Mouse (Mus musculus) kidney, adult 8-10 months (tissue): ENCODE measurements around the gene Coa3.

ENCODE experiments used
- DNase-seq, 2 experiments: peaks; one replicate each; pipeline ENCODE4 v3.0.0; 2022

Gene Coa3

DNA sequence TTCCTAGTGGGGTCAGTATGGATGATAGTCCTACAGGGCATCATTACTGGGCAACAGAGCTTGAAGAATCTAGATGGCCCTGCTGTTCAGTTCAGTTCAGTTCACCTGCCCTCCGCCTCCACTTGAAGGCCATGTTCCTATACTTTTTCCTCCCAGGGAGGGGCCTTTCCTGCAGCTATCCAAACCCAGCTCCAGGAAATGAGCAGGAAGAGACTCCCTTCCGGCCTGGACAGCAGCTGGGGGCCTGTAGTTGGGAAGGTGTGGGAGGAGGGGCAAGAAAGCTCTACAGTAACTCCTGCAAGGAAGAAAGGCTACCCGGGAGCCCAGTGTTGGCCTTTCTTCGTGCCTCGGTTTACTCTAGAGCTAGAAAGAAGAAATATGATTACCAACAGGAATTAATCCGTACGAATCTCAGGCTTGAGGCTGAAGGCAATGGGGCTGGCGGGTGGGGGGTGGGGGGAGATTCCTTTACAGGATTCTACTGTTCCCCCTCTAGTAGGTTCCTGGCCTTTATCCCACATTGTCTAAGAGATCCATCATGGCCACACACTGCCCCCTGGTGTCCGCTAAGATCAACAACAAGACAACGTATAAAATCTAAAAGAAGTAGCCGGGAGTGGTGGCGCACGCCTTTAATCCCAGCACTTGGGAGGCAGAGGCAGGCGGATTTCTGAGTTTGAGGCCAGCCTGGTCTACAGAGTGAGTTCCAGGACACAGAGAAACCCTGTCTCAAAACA lies 30.5 kb downstream of the Coa3 start:
- DNase-seq = peak; percentile 61 to 79

DNA sequence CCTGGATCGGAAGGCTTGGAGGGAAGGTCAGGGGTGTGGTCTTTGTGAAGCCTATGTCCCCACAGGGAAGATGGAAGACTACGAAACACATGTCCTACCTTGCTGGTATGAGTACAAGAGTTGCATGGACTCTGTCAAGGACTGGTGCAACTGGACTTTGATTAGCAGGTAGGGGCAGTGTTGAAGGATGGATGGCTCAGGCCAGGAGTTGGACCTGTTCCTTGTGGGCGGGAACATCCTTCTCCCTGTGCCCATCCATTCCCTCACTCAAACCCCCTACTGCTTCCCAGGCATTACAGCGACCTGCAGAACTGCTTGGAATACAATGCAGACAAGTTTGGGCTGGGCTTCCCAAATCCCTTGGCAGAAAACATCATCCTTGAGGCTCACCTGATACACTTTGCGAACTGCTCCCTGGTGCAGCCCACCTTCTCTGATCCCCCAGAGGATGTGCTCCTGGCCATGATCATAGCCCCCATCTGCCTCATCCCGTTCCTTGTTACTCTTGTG lies 31.3 kb downstream of the Coa3 start:
- peak; percentile 61 to 64 for DNase-seq

DNA sequence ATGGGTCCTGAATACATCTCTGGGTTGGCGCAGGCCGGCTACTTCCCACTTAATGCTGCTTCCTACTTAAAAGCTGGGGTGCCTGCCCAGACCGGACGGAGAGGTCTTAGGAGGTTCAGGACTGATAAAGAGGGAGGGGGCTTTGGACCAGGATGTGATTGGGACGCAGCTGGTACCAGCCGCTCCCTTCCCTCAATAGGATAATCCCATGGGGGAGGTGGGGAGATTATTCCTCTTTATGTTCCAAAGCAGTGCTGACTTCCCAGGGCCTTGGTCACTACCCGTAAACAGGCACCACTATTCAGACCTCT lies 32.3 kb downstream of the Coa3 start:
- no peak for DNase-seq

DNA sequence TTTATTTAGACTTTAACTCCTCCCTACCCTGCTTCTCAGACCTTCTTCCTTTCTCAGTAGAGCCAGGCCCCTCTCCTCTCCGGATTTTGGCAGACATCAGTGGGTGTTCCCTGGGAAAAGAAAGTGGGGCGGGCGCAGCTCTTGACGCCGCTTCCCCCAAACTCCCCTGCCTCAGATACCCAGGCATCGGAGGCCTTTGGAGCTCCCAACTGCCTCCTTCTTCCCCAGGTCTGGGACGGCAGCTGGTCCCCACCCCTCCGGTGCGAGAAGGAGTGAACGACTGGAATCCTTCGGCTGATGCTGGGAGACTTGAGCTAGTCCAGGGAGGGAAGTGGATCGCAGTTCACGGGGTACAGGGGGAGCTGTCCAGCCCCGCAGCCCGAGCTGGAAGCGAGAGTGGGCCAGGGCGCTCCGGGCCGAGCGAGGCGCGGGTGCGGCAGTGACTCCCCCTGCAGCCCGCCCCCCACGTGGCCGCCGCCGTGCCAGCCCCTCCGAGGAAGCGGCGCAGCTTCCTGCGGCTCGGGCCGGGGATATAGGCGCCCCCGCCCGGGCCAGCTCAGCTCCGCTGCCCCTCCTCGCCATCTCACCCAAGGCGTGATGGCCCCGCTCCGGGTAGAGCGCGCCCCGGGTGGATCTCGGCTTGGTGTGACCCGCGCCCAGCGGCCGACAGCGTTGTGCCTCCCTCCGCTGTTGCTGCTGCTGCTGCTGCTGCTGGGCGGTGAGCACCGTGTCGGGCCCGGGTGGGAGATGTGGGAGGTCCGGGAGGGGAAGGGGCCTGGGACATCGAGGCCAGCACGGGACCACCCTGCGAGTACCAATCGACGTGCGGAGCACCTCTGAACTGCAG lies 32.8 kb downstream of the Coa3 start, which contains the start of gene Ramp2:
TSS of gene Ramp2 (plus strand) at position 174 of the 847 bp plus-strand sequence.
- DNase-seq = no peak

DNA sequence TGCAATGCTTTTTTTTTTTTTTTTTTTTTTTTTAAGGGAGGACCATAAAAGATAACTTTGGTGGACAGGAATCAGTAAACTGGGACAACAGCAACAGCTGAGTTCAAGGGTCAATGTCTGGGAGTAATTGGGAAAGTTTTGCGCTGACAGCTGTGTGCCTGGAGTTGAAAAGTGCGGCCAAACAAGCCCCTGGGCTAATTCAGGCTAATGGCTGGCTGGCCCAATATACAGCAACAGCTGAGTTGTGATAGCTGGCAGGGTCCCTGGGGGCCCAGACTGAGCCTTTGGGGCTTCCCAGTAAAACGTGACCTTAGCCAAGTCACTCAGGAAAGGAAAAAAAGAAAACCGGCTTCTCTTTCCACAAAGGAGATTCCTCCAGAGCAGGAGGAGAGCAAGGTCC lies 33.8 kb downstream of the Coa3 start:
- no peak for DNase-seq

DNA sequence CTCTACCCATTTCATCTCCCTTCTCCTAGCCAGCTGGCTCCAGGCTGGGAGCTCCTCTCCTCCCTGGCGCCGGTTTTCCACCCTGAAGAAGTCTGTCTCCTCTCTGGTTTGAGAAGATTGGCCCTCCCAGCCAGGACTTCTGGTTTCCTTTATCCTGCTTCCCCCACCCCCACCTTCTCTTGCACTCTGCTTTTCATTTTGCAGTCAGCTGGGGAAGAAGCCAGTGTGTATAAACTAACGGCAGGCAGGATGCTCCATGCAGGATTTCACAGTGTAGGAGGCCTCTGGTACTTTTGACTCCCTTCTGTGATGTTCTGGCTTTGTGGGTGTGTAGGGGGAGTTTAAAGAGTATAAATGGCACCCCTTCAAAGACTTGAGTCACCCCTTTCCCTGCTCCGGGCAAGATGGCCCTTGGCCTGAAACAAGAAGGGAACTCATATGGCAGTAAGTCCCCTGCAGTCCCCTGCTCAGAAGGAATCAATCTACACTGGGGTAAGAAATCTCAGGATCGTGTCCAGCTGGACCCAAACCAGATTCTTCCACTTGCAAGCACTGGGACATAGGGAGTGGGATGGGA lies 40.8 kb downstream of the Coa3 start:
- DNase-seq = no peak

DNA sequence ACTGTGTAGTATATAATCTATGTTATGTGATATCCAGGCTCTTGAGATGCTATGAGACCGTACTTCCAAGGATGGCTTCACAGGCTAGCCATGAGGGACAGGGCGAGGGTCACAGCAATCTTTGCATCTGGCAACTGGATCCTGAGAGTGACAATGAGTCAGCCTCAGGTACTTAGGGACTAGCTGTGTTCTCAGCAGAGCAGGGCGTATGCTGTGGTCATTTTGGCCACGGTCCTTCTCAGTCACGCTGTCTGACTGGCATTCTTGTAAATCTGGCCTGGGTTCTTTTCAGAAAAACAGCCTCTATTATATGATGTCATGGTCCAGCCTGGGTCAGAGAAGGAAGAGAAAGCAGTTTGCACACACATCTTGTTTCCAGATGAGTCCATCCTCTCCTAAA lies 42.1 kb downstream of the Coa3 start:
- no peak for DNase-seq

DNA sequence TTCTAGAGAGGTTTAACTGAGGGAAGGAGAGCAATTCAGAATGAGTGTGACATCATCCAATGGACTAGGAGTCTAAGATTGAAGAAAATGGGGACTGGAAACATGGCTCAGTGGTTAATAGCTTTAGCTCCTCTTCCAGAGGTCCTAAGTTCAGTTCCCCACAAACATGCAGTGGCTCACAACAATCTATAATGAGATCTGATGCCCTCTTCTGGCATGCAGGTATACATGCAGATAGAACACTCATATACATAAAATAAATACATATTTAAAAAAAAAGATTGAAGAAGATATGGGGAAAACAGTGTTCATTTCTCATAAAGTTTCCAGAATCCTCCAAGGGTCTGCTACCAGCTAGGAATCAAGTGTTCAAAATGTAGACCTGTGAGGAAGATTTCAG lies 43.5 kb downstream of the Coa3 start:
- DNase-seq = no peak

DNA sequence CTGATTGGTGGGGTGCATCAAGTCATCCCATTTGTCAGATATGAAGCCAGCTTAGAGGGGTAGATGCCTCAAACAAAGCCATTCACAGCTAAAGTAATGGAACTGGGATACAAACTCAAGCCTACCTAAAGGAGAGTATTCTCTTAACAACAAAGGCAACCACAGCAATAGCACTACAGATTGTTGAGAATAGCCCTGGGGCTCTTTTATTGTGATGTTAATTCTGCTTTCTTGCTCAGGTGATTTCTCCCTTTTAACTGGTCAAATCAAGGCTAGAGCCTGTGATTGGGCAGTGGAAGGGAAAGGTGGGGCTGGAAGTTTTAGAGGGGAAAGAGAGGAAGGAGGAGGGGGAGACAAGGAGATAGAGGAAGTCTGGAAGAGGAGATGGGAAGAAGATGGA lies 44.8 kb downstream of the Coa3 start:
- no peak for DNase-seq

DNA sequence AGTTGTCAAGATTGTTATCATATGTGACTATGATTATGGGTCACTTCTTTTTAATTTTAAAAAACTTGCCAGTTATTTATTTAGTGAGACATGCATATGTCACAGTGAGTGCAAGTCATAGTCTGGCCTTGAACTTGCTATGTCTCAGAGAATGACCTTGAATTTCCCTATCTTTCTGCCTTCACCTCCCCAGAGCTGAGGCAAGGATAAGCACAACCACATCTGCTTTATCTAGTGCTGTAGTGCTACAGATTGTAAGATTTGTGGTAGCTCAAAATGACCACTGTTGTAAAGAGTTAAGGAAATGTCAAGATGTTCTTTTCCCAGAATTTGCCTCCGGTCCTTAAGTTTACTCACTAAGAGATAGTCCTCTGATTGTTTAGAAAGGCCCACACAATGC lies 45.7 kb downstream of the Coa3 start:
- DNase-seq = no peak

DNA sequence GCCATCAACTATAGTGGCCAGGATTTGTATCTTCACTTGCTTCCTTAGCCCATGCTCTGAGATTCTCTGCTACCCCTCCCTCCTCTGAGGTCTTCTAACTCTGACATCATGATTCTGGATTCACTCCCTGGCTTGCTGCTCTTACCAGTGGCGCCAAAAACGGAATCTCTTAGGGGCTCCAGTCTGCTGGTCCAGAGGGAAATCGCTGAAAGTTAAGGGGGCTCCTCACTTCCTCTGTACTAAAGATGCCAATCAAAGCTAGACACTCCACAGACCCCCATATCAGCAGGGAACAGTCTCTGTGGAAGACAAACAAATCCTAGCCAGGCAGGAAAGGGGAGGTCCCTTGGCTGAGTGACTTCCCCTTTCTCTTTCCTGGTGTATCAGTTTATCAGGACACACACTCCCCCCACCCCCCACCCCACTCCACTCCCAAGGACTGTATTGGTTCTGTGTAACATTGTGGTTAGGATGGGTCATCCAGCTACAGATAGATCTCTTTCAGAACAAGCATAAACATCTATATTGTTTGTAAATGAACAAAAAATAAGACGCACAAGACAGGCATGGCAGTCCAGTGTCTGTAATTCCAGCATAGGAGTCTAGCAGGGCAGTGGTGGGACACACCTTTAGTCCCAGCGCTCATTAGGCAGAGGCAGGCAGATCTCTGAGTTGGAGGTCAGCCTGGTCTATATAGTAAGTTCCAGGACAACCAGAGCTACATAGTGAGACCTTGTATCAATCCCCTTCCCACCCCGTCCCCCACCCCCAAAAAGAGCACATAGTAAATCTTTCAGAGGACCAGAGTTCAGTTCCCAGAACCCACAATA lies 46.7 kb downstream of the Coa3 start:
- DNase-seq = peak in 1 of 2 experiments; percentile 34

DNA sequence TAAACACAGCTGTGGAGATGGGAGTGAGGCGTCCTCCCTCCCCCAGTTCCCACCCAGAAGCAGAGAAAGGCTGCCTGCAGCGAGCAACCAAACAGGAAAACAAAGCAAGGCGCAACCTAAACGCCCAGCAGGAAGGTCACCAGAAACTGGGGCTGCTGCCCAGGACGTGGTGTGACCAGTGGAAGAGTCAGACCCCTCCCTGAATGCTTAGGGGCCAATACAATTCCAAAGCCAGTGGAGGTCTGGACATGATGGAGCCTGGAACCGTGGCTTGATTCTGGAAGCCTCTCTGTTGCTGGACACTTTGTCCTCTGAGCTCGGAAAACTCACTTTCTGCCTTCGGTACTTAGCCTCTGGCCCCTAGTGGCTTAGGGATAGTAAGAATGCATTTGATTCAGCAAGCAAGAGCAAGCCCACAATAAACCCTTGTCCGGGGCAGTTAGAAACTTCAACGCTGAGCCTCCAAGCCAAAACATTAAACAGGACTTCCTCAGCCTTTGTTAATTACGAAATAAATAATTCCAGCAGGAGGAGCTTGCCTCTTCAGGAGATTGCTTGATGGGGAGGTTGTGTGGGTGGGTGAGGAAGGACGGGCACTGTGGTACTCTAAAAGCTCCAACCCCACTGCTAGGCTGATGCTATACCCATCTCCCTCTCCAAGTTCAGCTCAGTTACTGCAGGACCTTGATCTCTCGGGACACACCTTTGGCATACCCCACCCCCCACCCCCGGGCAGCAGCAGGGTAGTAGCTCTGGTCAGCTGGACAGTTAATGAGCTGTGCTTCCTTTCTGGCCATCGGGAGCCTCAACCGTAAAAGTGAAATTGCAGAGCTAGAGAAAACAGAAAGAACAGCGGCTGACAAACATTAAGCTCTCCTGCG lies 47.7 kb downstream of the Coa3 start:
- peak; percentile 70 to 79 for DNase-seq

DNA sequence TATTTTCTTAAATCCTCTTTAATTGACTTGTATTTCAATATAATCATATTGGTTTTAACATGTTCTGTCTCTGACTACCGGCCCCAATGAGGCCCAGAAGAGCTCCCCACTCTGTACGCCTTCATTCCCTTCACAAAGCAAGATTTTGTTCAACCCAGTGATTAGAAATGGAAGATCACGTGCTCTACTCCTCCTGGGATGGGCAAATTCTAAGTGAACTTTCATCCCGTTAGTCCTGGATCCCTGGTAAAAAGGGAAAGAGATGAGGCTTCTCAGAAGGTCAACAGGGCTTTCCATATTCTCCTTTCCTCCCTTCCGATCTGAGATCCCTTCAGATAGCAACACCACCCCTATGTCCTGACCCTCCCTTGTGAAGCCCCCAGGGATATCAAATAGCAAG lies 48.4 kb downstream of the Coa3 start:
- DNase-seq = peak in 1 of 2 experiments; percentile 30

DNA sequence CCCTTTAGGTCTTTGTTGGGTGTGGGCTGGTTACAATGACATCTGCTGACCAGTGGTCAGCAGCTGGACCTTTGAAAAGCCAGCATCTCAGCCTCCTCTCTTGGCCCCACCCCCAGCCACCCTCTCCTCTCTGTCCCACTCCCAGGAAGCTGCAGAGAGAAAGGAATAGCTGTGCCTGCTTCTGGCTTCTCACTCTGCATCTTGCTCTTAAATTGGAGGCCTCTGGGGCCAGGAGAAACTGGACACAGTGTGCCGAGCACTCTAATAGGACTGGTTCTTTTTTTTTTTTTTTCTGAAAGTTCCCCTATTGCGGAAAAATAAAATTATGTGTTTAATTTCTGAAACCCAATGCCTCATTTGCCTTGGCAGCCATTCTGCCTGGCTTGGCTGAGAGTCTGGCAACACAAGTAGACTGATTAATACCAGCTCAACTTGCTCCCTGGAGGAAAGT lies 48.8 kb downstream of the Coa3 start:
- DNase-seq = no peak

DNA sequence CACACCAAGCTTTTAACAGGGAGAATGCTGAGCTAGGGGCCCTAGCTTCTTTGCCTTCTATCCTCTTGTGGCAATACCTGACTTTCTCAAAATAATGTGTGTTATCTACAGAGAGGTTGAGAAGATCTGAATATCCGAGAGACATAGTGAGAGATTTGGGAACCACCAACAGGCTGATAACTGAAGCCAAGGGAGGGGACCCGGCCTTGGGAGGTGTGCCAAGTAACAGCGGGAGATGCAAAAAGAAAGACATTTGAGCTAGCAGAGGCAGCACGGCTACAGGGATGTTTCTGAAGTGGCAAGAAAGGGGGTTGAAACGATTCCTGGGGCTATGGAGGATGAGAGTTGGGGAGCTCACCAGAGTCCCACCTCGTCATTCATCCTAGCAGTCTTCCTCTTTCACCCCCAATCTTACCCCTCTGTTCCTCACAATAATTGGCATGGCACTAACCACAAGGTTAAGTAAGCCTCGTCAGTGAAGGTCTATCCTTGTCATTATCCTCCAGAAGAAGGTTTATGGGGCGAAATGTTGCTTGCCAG lies 49.5 kb downstream of the Coa3 start:
- no peak for DNase-seq
